Mouse (Mus musculus) olfactory bulb, adult 2 months (tissue): ENCODE measurements at regions not wholly inside any gene's neighbourhood (a gene's known extent, or its start where the extent isn't known, plus 50 kb on each side); places are given as distances from the start of the nearest gene placed in this dataset.

ENCODE experiments used
- H3K27ac ChIP-seq: fragments of 200-500 bp; 2 replicates; pipeline ENCODE4 v1.5.1; 2012; ENCODE audit warnings: low read depth, low read length; ENCODE audit not compliant: insufficient read depth
- H3K4me1 ChIP-seq: fragments of 200-500 bp; 2 replicates; pipeline ENCODE4 v1.6.1; 2012; ENCODE audit warnings: low read length; ENCODE audit not compliant: control insufficient read depth, insufficient read depth
- H3K4me3 ChIP-seq: fragments of 200-500 bp; 2 replicates; pipeline ENCODE4 v1.5.1; 2012; ENCODE audit warnings: mild to moderate bottlenecking, low read depth, low read length, moderate library complexity; ENCODE audit not compliant: insufficient read depth
- CTCF ChIP-seq: fragments of 200-500 bp; IDR thresholded peaks from 2 replicates; pipeline ENCODE4 v1.5.1; 2012; ENCODE audit warnings: low read depth, mild to moderate bottlenecking, low read length, moderate library complexity; ENCODE audit not compliant: insufficient read depth
- POLR2A ChIP-seq: fragments of 200-500 bp; IDR thresholded peaks from 2 replicates; pipeline ENCODE4 v1.6.1; 2012; ENCODE audit warnings: mild to moderate bottlenecking, low read depth, low read length, moderate library complexity; ENCODE audit not compliant: insufficient read depth
- WGBS: fragments of 180-500 bp; shearing (Covaris S2); methylation state at CpG from one replicate; pipeline ENCODE4 v1.1.7; 2018; 5-methylcytosine and 5-hydroxymethylcytosine counted together

GRCm38 (mm10) chr15:62673410-62673809 is 1171.6 kb downstream of the Gsdmc2 start:
- no peaks in the 10 kb centered on the region for H3K4me1 ChIP-seq
- H3K27ac ChIP-seq: no peak overlapping the region
- H3K4me3 ChIP-seq: no peak overlapping the region
- TF ChIP-seq CTCF (no peak), POLR2A (no peak)
- 20% methylated on average over 4 of the region's 4 CpGs for WGBS

- TF ChIP-seq CTCF (no peak), POLR2A (no peak)
- WGBS: 92% methylated on average over 3 of the region's 3 CpGs
- no peaks in the 10 kb centered on the region for H3K4me1 ChIP-seq
- no peak overlapping the region for H3K27ac ChIP-seq
- no peak overlapping the region for H3K4me3 ChIP-seq
Observed at GRCm38 (mm10) chr15:62670026-62670425, 1175.0 kb downstream of the Gsdmc2 start.

- H3K4me1 ChIP-seq: no peaks in the 10 kb centered on the region
- no peak overlapping the region for H3K27ac ChIP-seq
- H3K4me3 ChIP-seq: no peak overlapping the region
- TF ChIP-seq CTCF: no peak
- no peak for TF ChIP-seq POLR2A
- 45% methylated on average over 4 of the region's 4 CpGs for WGBS
Observed at GRCm38 (mm10) chr15:62659096-62659495, 1185.9 kb downstream of the Gsdmc2 start.

GRCm38 (mm10) chr15:62658695-62659094 is 1186.3 kb downstream of the Gsdmc2 start:
- TF ChIP-seq POLR2A (no peak), CTCF (no peak)
- H3K4me1 ChIP-seq: no peaks in the 10 kb centered on the region
- no peak overlapping the region for H3K27ac ChIP-seq
- 71% methylated on average over 1 of the region's 1 CpGs for WGBS
- H3K4me3 ChIP-seq: no peak overlapping the region

GRCm38 (mm10) chr15:62646476-62647168 is 1198.4 kb downstream of the Gsdmc2 start:
- WGBS: 93% methylated on average over 6 of the region's 6 CpGs
- no peak overlapping the region for H3K4me3 ChIP-seq
- H3K4me1 ChIP-seq: no peaks in the 10 kb centered on the region
- TF ChIP-seq POLR2A: no peak
- no peak for TF ChIP-seq CTCF
- H3K27ac ChIP-seq: no peak overlapping the region

- TF ChIP-seq CTCF: no peak
- TF ChIP-seq POLR2A: no peak
- no peak overlapping the region for H3K27ac ChIP-seq
- no peaks in the 10 kb centered on the region for H3K4me1 ChIP-seq
- no peak overlapping the region for H3K4me3 ChIP-seq
- WGBS: 79% methylated on average over 2 of the region's 2 CpGs
Observed at GRCm38 (mm10) chr15:62644744-62645143, 1200.2 kb downstream of the Gsdmc2 start.

- no peaks in the 10 kb centered on the region for H3K4me1 ChIP-seq
- TF ChIP-seq POLR2A (no peak), CTCF (no peak)
- 83% methylated on average over 1 of the region's 1 CpGs for WGBS
- H3K4me3 ChIP-seq: no peak overlapping the region
- no peak overlapping the region for H3K27ac ChIP-seq
Observed at GRCm38 (mm10) chr15:62644296-62644695, 1200.7 kb downstream of the Gsdmc2 start.

- no peak overlapping the region for H3K4me3 ChIP-seq
Observed at GRCm38 (mm10) chr15:62641051-62641710, 1203.8 kb downstream of the Gsdmc2 start.

GRCm38 (mm10) chr15:62625406-62625805 is 1219.6 kb downstream of the Gsdmc2 start:
- Histone ChIP-seq H3K4me1 (no peaks in the 10 kb centered on the region), H3K27ac (no peak overlapping the region), H3K4me3 (no peak overlapping the region)
- TF ChIP-seq CTCF (no peak), POLR2A (no peak)
- 96% methylated on average over 7 of the region's 7 CpGs for WGBS

More at GRCm38 (mm10) chr15:62641051-62641710, 1203.8 kb downstream of the Gsdmc2 start:
- no peaks in the 10 kb centered on the region for H3K4me1 ChIP-seq
- TF ChIP-seq CTCF (no peak), POLR2A (no peak)
- H3K27ac ChIP-seq: no peak overlapping the region
- 62% methylated on average over 7 of the region's 7 CpGs for WGBS

GRCm38 (mm10) chr15:62616042-62616441 is 1228.9 kb downstream of the Gsdmc2 start:
- H3K4me3 ChIP-seq: no peak overlapping the region
- no peak overlapping the region for H3K27ac ChIP-seq
- WGBS: 98% methylated on average over 5 of the region's 5 CpGs
- TF ChIP-seq POLR2A (no peak), CTCF (no peak)
- H3K4me1 ChIP-seq: no peaks in the 10 kb centered on the region
